Mouse (Mus musculus): ENCODE results near the gene Nap1l4.

Gene Nap1l4

GRCm38 (mm10) chr7:143480498-143480897 is 68.4 kb downstream of the Nap1l4 start:
- no peak for DNase-seq (ENCODE audit: low read depth, low spot score)

- no peak for DNase-seq (ENCODE audit: low read depth, low spot score)
Observed at GRCm38 (mm10) chr7:143477800-143478199, 71.1 kb downstream of the Nap1l4 start.

GRCm38 (mm10) chr7:143476702-143477335 is 72.1 kb downstream of the Nap1l4 start:
- DNase-seq (ENCODE audit: low read depth, low spot score) = no peak

GRCm38 (mm10) chr7:143475876-143476275 is 73.0 kb downstream of the Nap1l4 start:
- DNase-seq (ENCODE audit: low read depth, low spot score) = no peak

GRCm38 (mm10) chr7:143474811-143475210 is 74.1 kb downstream of the Nap1l4 start:
- no peak for DNase-seq (ENCODE audit: low read depth, low spot score)

GRCm38 (mm10) chr7:143473347-143474101 is 75.4 kb downstream of the Nap1l4 start, which contains the start of gene Slc22a18:
Gene Slc22a18, plus strand, starts transcription at chr7:143473736.
- no peak for DNase-seq (ENCODE audit: low read depth, low spot score)

GRCm38 (mm10) chr7:143469946-143470345 is 79.0 kb downstream of the Nap1l4 start:
- peak; percentile 57 for DNase-seq (ENCODE audit: low read depth, low spot score)

- no peak for DNase-seq (ENCODE audit: low read depth, low spot score)
Observed at GRCm38 (mm10) chr7:143467714-143468113, 81.2 kb downstream of the Nap1l4 start.

- peak; percentile 71 for DNase-seq (ENCODE audit: low read depth, low spot score)
Observed at GRCm38 (mm10) chr7:143466099-143466677, 82.7 kb downstream of the Nap1l4 start.

- DNase-seq (ENCODE audit: low read depth, low spot score) = no peak
Observed at GRCm38 (mm10) chr7:143464811-143465560, 83.9 kb downstream of the Nap1l4 start.

GRCm38 (mm10) chr7:143463865-143464415 is 85.0 kb downstream of the Nap1l4 start:
- peak; percentile 74 for DNase-seq (ENCODE audit: low read depth, low spot score)

Data from retina, postnatal 7 days (tissue).